ENCODE assay signal across 28 mouse cellular contexts in genomic region chr2:115375336-115375735, GRCm38 (mm10).
A peak's percentile ranks its signal among the peaks of the same experiment; 100 is the strongest.
DNase-seq lines count a peak whose midpoint lies in the region; ATAC-seq and TF ChIP-seq lines count a peak whose summit lies in the region.
"Had no signal": no experiment of that assay in that cellular context is flagged by ENCODE, and none has a peak within 500 bp of the region (broad histone marks: within the 10 kb centered on the region; RNA-seq: fewer than 3 reads in every experiment).

No protein-coding gene starts in this region.

- no peaks in the 10 kb centered on the region for H3K27me3 ChIP-seq in forebrain, embryonic 16.5 days (replicated peaks; ENCODE audit: control insufficient read depth, insufficient read depth, low read length)
- H3K27me3 ChIP-seq in forebrain, embryonic 13.5 days, result no peaks in the 10 kb centered on the region
- H3K27me3 ChIP-seq in limb, embryonic 14.5 days (ENCODE audit: control insufficient read depth, insufficient read depth, low read length), result no peaks in the 10 kb centered on the region
- no peaks in the 10 kb centered on the region for H3K27me3 ChIP-seq in limb, embryonic 10.5 days (ENCODE audit: low read depth, poor library complexity, severe bottlenecking)
- H3K27me3 ChIP-seq: embryonic facial prominence, embryonic 12.5 days; heart, embryonic 15.5 days; hindbrain, embryonic 12.5 days; limb, embryonic 13.5 days; liver, embryonic 12.5 days; midbrain, embryonic 15.5 days; neural tube, embryonic 12.5 days had no signal

- no peaks in the 10 kb centered on the region for H3K9me3 ChIP-seq in forebrain, embryonic 16.5 days (ENCODE audit: control insufficient read depth, low read length)
- no peaks in the 10 kb centered on the region for H3K9me3 ChIP-seq in forebrain, embryonic 13.5 days (replicated peaks)
- H3K9me3 ChIP-seq in limb, embryonic 14.5 days (ENCODE audit: control insufficient read depth, low read length), result no peaks in the 10 kb centered on the region
- H3K9me3 ChIP-seq in limb, embryonic 10.5 days (replicated peaks), result no peaks in the 10 kb centered on the region
- H3K9me3 ChIP-seq: embryonic facial prominence, embryonic 12.5 days; heart, embryonic 10.5 days; heart, embryonic 15.5 days; hindbrain, embryonic 12.5 days; limb, embryonic 13.5 days; liver, embryonic 12.5 days; midbrain, embryonic 15.5 days; neural tube, embryonic 12.5 days had no signal

- H3K4me3 ChIP-seq in forebrain, embryonic 16.5 days (replicated peaks; ENCODE audit: low read length), result no peak overlapping the region
- H3K4me3 ChIP-seq in forebrain, embryonic 13.5 days, result no peak overlapping the region
- no peak overlapping the region for H3K4me3 ChIP-seq in limb, embryonic 14.5 days (replicated peaks; ENCODE audit: low read length)
- H3K4me3 ChIP-seq in limb, embryonic 10.5 days, result no peak overlapping the region
- H3K4me3 ChIP-seq: embryonic facial prominence, embryonic 12.5 days; heart, embryonic 10.5 days; heart, embryonic 15.5 days; hindbrain, embryonic 12.5 days; left cerebral cortex, adult 2 months; limb, embryonic 13.5 days; liver, embryonic 12.5 days; midbrain, embryonic 15.5 days; myocyte; neural tube, embryonic 12.5 days had no signal

- ATAC-seq in forebrain, embryonic 16.5 days, result peak; percentile 62
- ATAC-seq in forebrain, embryonic 13.5 days, result no peak; the same call in 1 of the 2 replicates
- no peak for ATAC-seq in limb, embryonic 14.5 days (ENCODE audit: low FRiP score, low read depth)
- ATAC-seq: inflammation-experienced regulatory T-cells, adult 6 months; liver, embryonic 12.5 days; liver, postnatal 0 days; midbrain, embryonic 15.5 days had no signal

- no peak overlapping the region for H3K9ac ChIP-seq in forebrain, embryonic 16.5 days (replicated peaks; ENCODE audit: low read depth, low read length)
- no peak overlapping the region for H3K9ac ChIP-seq in forebrain, embryonic 13.5 days
- no peak overlapping the region for H3K9ac ChIP-seq in limb, embryonic 14.5 days (ENCODE audit: low read depth, low read length, severe bottlenecking)
- H3K9ac ChIP-seq: embryonic facial prominence, embryonic 12.5 days; heart, embryonic 15.5 days; hindbrain, embryonic 12.5 days; limb, embryonic 13.5 days; liver, embryonic 12.5 days; liver, postnatal 0 days; midbrain, embryonic 15.5 days; neural tube, embryonic 12.5 days had no signal

- WGBS in forebrain, embryonic 16.5 days, result 57% methylated on average over 5 of the region's 5 CpGs
- 78% methylated on average over 5 of the region's 5 CpGs for WGBS in forebrain, embryonic 13.5 days
- WGBS in limb, embryonic 14.5 days, result 83% methylated on average over 5 of the region's 5 CpGs
- WGBS in limb, embryonic 10.5 days, result 93% methylated on average over 5 of the region's 5 CpGs

- no peak overlapping the region for H3K27ac ChIP-seq in forebrain, embryonic 16.5 days (ENCODE audit: low read length)
- no peak overlapping the region for H3K27ac ChIP-seq in forebrain, embryonic 13.5 days
- H3K27ac ChIP-seq in limb, embryonic 14.5 days (replicated peaks; ENCODE audit: low read depth, low read length), result no peak overlapping the region
- H3K27ac ChIP-seq in limb, embryonic 10.5 days, result no peak overlapping the region
- H3K27ac ChIP-seq: embryonic facial prominence, embryonic 12.5 days; heart, embryonic 10.5 days; heart, embryonic 15.5 days; hindbrain, embryonic 12.5 days; left cerebral cortex, adult 2 months; limb, embryonic 13.5 days; liver, embryonic 12.5 days; midbrain, embryonic 15.5 days; neural tube, embryonic 12.5 days had no signal

- no peaks in the 10 kb centered on the region for H3K36me3 ChIP-seq in forebrain, embryonic 16.5 days (ENCODE audit: control insufficient read depth, insufficient read depth)
- no peaks in the 10 kb centered on the region for H3K36me3 ChIP-seq in forebrain, embryonic 13.5 days (ENCODE audit: poor library complexity, severe bottlenecking)
- no peaks in the 10 kb centered on the region for H3K36me3 ChIP-seq in limb, embryonic 14.5 days (ENCODE audit: control insufficient read depth, insufficient read depth, low read length)
- no peaks in the 10 kb centered on the region for H3K36me3 ChIP-seq in limb, embryonic 10.5 days
- H3K36me3 ChIP-seq: embryonic facial prominence, embryonic 12.5 days; heart, embryonic 10.5 days; heart, embryonic 15.5 days; hindbrain, embryonic 12.5 days; limb, embryonic 13.5 days; liver, embryonic 12.5 days; midbrain, embryonic 15.5 days; neural tube, embryonic 12.5 days had no signal

- peak; percentile 48 for DNase-seq in limb, embryonic 14.5 days (ENCODE audit: low spot score)
- no peak for DNase-seq in limb, embryonic 10.5 days (ENCODE audit: low spot score)
- peak; percentile 28 for DNase-seq in brain, adult 2 months (ENCODE audit: low read depth, low spot score)
- DNase-seq in brain, embryonic 14.5 days (ENCODE audit: low read depth), result peak; percentile 72
- DNase-seq: adrenal gland, postnatal 25 days; B cell, adult 2 months; cerebellum, adult 8-10 months; cerebellum, postnatal 36 days; gastrocnemius, postnatal 10 days; heart, adult 11 months; kidney, adult 11 months; kidney, postnatal 14 days; liver, postnatal 0 days; lung, postnatal 36 days; right cerebral cortex, postnatal 14 days had no signal

- H3K4me1 ChIP-seq in forebrain, embryonic 16.5 days (replicated peaks; ENCODE audit: control insufficient read depth, insufficient read depth, low read length), result no peaks in the 10 kb centered on the region
- no peaks in the 10 kb centered on the region for H3K4me1 ChIP-seq in forebrain, embryonic 13.5 days
- H3K4me1 ChIP-seq in limb, embryonic 14.5 days (ENCODE audit: control insufficient read depth, insufficient read depth, low read length), result no peaks in the 10 kb centered on the region
- no peaks in the 10 kb centered on the region for H3K4me1 ChIP-seq in limb, embryonic 10.5 days
- H3K4me1 ChIP-seq: embryonic facial prominence, embryonic 12.5 days; heart, embryonic 15.5 days; hindbrain, embryonic 12.5 days; limb, embryonic 13.5 days; liver, embryonic 12.5 days; midbrain, embryonic 15.5 days; neural tube, embryonic 12.5 days had no signal

- H3K4me2 ChIP-seq in forebrain, embryonic 16.5 days (ENCODE audit: low read length), result no peak overlapping the region
- no peak overlapping the region for H3K4me2 ChIP-seq in forebrain, embryonic 13.5 days
- no peak overlapping the region for H3K4me2 ChIP-seq in limb, embryonic 14.5 days (replicated peaks; ENCODE audit: low read depth, low read length, severe bottlenecking)
- H3K4me2 ChIP-seq: embryonic facial prominence, embryonic 12.5 days; heart, embryonic 15.5 days; hindbrain, embryonic 12.5 days; limb, embryonic 13.5 days; liver, embryonic 12.5 days; midbrain, embryonic 15.5 days; neural tube, embryonic 12.5 days had no signal

- no peak for TF ChIP-seq POLR2A in limb, embryonic 14.5 days (IDR thresholded peaks at IDR 0.05; ENCODE audit: borderline replicate concordance, extremely low read depth, insufficient read depth, insufficient read length)
- no peak for TF ChIP-seq POLR2A in brain, embryonic 14.5 days (IDR thresholded peaks at IDR 0.05; ENCODE audit: borderline replicate concordance, extremely low read depth, insufficient read depth, insufficient read length, poor library complexity, severe bottlenecking)

- no peak for TF ChIP-seq CTCF in brain, embryonic 14.5 days (IDR thresholded peaks at IDR 0.05; ENCODE audit: borderline replicate concordance, extremely low read depth, insufficient read depth, insufficient read length)
